35 mouse cellular contexts compared by ENCODE assay signal in the genomic region with DNA sequence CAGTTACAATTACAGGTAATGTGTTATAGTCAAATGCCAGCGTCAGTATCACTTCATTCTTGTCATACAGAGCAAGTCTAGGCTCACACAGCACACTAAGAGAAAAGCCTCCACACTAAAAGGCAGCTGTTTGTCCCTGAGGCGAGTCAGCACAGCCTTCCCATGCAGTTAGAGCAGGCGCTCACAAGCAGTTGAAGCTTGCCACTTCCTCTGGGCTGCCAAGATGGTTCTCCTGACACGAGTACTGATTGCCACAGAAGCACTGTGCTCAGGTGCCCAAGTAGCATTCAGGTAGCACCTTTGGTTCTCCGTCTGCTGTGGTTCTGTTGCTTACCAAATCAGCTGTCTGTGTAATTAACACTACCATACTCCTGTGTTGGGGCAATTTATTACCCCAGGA.
"Had no signal": no experiment of that assay in that cellular context is flagged by ENCODE, and none has a peak within 500 bp of the region (broad histone marks: within the 10 kb centered on the region; RNA-seq: fewer than 3 reads in every experiment).

No protein-coding gene starts in this region.

- H3K27ac ChIP-seq: heart, embryonic 13.5 days; heart, embryonic 15.5 days; hindbrain, embryonic 10.5 days; hindbrain, embryonic 12.5 days; hindbrain, embryonic 13.5 days; hindbrain, embryonic 14.5 days; hindbrain, embryonic 15.5 days; hindbrain, postnatal 0 days; intestine, embryonic 15.5 days; kidney, embryonic 15.5 days; kidney, postnatal 0 days; layer of hippocampus, adult 2 months; left cerebral cortex, adult 2 months had no signal

- ATAC-seq: hindbrain, embryonic 16.5 days; hindbrain, postnatal 0 days; inflammation-experienced regulatory T-cells, adult 6 months; intestine, embryonic 15.5 days; intestine, embryonic 16.5 days; intestine, postnatal 0 days had no signal

- H3K27me3 ChIP-seq: heart, embryonic 12.5 days; heart, embryonic 15.5 days; hindbrain, embryonic 12.5 days; hindbrain, embryonic 13.5 days; hindbrain, embryonic 15.5 days; intestine, embryonic 15.5 days; kidney, embryonic 15.5 days had no signal

- DNase-seq: heart, postnatal 10 days; heart, postnatal 14 days; heart, postnatal 36 days; heart, postnatal 4 days; kidney, adult 11 months; kidney, adult 18-20 months; kidney, adult 2 months; kidney, adult 8-10 months; kidney, adult 9 months; kidney, postnatal 10 days; kidney, postnatal 14 days; kidney, postnatal 25 days; kidney, postnatal 36 days; kidney, postnatal 4 days; layer of hippocampus, adult 9-11 months; layer of hippocampus, postnatal 36 days had no signal

- H3K4me2 ChIP-seq: heart, embryonic 11.5 days; heart, embryonic 12.5 days; heart, embryonic 13.5 days; heart, embryonic 15.5 days; hindbrain, embryonic 12.5 days; hindbrain, embryonic 13.5 days; hindbrain, embryonic 14.5 days; hindbrain, embryonic 15.5 days; intestine, embryonic 15.5 days; kidney, embryonic 15.5 days had no signal

- H3K9me3 ChIP-seq: heart, embryonic 12.5 days; heart, embryonic 13.5 days; heart, embryonic 15.5 days; hindbrain, embryonic 10.5 days; hindbrain, embryonic 12.5 days; hindbrain, embryonic 13.5 days; hindbrain, embryonic 15.5 days; intestine, embryonic 15.5 days; kidney, embryonic 15.5 days had no signal

- H3K9ac ChIP-seq: heart, embryonic 12.5 days; heart, embryonic 13.5 days; heart, embryonic 15.5 days; hindbrain, embryonic 12.5 days; hindbrain, embryonic 13.5 days; hindbrain, embryonic 14.5 days; hindbrain, embryonic 15.5 days; intestine, embryonic 15.5 days; kidney, embryonic 15.5 days had no signal

- H3K4me1 ChIP-seq: hindbrain, embryonic 10.5 days; hindbrain, embryonic 12.5 days; hindbrain, embryonic 13.5 days; hindbrain, embryonic 15.5 days; intestine, embryonic 15.5 days; kidney, embryonic 15.5 days had no signal

- H3K4me3 ChIP-seq: heart, embryonic 12.5 days; heart, embryonic 13.5 days; heart, embryonic 15.5 days; hindbrain, embryonic 10.5 days; hindbrain, embryonic 12.5 days; hindbrain, embryonic 13.5 days; hindbrain, embryonic 15.5 days; intestine, embryonic 15.5 days; kidney, embryonic 15.5 days; layer of hippocampus, adult 2 months; left cerebral cortex, adult 2 months had no signal
